Mouse (Mus musculus) E14TG2a.4 (cell line): ENCODE measurements around the gene Rfx1.

Experiments
- H3K27me3 ChIP-seq: 2 replicates; pipeline ENCODE4 v1.6.1; 2014; ENCODE audit warnings: low read length, control low read depth; ENCODE audit not compliant: insufficient read depth
- H3K36me3 ChIP-seq: 2 replicates; pipeline ENCODE4 v1.6.1; 2014; ENCODE audit warnings: low read length, control low read depth; ENCODE audit not compliant: insufficient read depth
- H3K4me1 ChIP-seq: replicated peaks from 2 replicates; pipeline ENCODE4 v1.6.1; 2014; ENCODE audit warnings: low read depth, low read length, control low read depth
- H3K4me3 ChIP-seq: replicated peaks from 2 replicates; pipeline ENCODE4 v1.5.1; 2014; ENCODE audit warnings: mild to moderate bottlenecking, low read length
- H3K9me3 ChIP-seq: 2 replicates; pipeline ENCODE4 v1.6.1; 2014; ENCODE audit warnings: low read length, control low read depth
- CTCF ChIP-seq: conservative IDR thresholded peaks from 2 replicates; pipeline ENCODE4 v1.5.1; 2014; ENCODE audit warnings: low read length
- NANOG ChIP-seq: IDR thresholded peaks from 2 replicates; pipeline ENCODE4 v1.6.1; 2014; ENCODE audit warnings: borderline replicate concordance, low read length, mixed read lengths
- POU5F1 ChIP-seq: IDR thresholded peaks from 2 replicates; pipeline ENCODE4 v1.6.1; 2014; ENCODE audit warnings: low read length, borderline replicate concordance

Rfx1 gene

DNA sequence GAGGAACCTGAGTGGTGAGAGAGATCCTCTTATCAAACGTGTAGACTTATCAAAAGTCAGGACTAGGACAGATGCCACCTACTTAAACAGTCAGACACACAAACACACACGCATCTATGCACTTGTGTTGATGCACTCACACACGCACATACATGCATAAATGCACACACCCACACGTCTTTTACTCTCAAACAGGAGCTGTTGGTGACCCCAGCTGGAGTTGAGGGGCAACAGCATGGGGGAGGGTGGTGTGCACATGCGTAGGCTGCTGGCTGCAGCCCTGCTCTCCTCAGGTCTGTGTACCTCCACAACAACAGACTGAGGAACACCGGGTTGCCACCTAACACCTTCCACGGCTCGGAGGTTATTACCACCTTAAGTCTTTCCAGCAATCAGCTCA lies 61.6 kb downstream of the Rfx1 start:
- 0 out of 2 replicates have a peak overlapping the region, but pooled peaks have one; percentile 64 for H3K4me3 ChIP-seq
- H3K36me3 ChIP-seq: peaks cover 14% of the 10 kb centered on the region
- peaks cover 65% of the 10 kb centered on the region for H3K4me1 ChIP-seq
- TF ChIP-seq CTCF: no peak
- no peak for TF ChIP-seq POU5F1
- no peak for TF ChIP-seq NANOG
- peaks cover 29% of the 10 kb centered on the region for H3K27me3 ChIP-seq
- H3K9me3 ChIP-seq: no peaks in the 10 kb centered on the region

DNA sequence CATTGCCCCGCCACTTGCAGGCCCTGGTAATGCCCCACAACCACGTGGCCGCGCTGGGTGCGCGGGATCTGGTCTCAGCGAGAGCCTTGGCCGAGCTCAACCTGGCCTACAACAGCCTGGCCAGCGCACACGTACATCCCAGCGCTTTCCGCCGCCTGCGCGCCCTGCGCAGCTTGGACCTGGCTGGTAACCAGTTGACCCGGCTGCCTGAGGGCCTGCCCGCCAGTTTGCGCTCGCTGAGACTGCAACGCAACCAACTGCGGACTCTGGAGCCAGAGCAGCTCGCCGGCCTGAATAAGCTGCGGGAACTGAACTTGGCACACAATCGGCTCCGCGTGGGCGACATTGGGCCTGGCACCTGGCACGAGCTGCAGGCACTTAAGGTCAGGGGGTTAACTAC lies 64.2 kb downstream of the Rfx1 start:
- peaks cover 73% of the 10 kb centered on the region for H3K4me1 ChIP-seq
- peak overlapping the region; percentile 77 for H3K4me3 ChIP-seq
- H3K36me3 ChIP-seq: peaks cover 40% of the 10 kb centered on the region
- H3K27me3 ChIP-seq: peaks cover 21% of the 10 kb centered on the region
- no peak for TF ChIP-seq NANOG
- TF ChIP-seq CTCF: no peak
- H3K9me3 ChIP-seq: no peaks in the 10 kb centered on the region

DNA sequence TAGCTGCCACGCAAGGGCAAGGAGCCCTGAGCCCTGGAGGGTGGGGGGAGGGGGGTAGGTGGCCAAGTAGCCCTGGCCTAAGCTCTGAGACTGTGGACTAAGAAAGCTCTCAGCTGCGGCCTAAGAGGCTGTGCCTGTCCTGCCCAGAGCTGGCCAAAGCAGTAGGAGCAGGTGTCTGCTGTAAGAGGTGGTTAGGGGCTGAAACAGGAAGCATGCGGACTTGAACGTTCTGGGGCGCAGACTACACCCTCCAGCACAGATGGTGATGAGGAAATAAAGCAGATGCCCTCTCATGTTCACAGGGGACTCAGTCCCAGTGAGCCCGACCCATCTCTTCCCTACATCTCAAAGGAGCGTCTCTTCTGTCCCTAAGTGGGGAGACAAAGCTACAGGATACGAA lies 65.6 kb downstream of the Rfx1 start:
- Histone ChIP-seq H3K4me3 (no peak overlapping the region; the same call in 1 of the 2 replicates), H3K27me3 (peaks cover 21% of the 10 kb centered on the region), H3K9me3 (no peaks in the 10 kb centered on the region), H3K36me3 (peaks cover 54% of the 10 kb centered on the region), H3K4me1 (peaks cover 58% of the 10 kb centered on the region)
- no peak for TF ChIP-seq POU5F1
- no peak for TF ChIP-seq NANOG
- no peak for TF ChIP-seq CTCF

DNA sequence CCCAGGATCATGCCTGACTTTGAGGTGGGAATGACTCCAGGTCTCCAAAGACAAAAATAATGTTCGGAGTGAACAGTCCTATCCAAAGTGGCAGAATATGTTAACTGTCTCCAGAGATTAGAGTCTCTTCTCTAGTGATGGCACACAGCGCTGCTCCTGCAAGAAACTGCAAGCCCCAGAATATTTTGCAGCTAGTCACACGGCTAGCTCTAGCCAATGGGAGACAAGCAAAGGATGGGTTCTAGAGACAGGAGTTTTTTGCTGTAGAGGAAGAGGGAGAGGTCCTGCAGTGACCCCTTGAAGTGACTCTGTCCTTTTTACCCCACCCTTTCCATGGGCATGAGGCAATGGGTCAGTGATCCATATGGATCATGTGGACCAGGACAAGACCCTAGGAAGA lies 71.2 kb downstream of the Rfx1 start:
- Histone ChIP-seq H3K4me1 (peaks cover 23% of the 10 kb centered on the region), H3K9me3 (no peaks in the 10 kb centered on the region), H3K27me3 (no peaks in the 10 kb centered on the region), H3K36me3 (peaks cover 97% of the 10 kb centered on the region), H3K4me3 (no peak overlapping the region)
- TF ChIP-seq POU5F1 (no peak), NANOG (no peak), CTCF (no peak)

DNA sequence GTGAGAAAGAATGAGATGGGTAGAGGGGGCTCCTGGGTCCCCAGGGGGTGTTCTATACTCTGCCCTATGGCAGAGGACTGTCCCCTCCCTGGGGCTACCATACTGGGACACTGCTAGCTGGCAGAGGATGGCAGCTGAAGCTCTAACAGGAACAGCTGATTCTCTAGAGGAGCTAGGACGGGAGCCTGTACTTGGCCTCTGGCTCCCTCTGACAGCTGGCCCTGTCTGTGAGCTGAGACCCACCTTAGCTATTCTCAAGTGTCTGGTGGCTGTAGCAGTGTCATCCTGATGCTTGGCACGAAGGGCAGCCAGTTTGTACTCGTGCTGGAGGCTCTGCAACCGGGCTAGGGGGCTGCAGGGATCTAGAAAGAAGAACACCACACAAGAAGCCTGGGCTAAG lies 74.2 kb downstream of the Rfx1 start:
- peaks cover 95% of the 10 kb centered on the region for H3K36me3 ChIP-seq
- H3K4me1 ChIP-seq: peaks cover 21% of the 10 kb centered on the region
- no peaks in the 10 kb centered on the region for H3K9me3 ChIP-seq
- TF ChIP-seq POU5F1 (no peak), CTCF (no peak), NANOG (no peak)
- H3K27me3 ChIP-seq: no peaks in the 10 kb centered on the region
- H3K4me3 ChIP-seq: no peak overlapping the region

DNA sequence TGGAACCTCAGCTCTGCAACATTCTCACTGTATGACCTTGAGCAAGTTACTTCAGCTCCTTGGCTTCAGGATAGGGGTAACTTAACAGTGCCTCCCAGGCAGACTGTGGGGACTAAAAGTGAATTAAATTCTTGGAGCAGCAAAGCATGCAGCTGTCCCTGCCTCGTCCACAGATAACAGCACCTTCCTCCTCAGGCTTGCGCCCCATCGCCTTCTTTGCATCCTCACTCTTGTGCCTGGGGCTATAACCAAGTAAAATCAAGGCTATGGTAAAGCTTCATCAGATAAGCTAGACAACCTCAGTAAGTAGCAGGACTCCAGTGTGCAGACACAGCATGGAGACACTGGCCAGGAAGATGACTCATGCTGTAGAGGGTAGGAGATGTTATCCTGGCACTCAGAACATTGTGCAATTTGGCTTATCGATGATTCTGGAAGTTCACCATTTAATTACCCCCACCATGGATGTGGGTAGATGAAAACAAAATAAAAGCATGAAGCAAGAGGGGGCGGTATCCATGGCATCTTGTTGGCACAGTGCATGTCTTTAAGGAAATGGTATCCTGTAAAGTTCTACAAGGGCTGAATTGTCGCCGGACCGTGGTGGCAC lies 78.1 kb downstream of the Rfx1 start:
- peaks cover 50% of the 10 kb centered on the region for H3K4me1 ChIP-seq
- no peaks in the 10 kb centered on the region for H3K27me3 ChIP-seq
- peaks cover 61% of the 10 kb centered on the region for H3K36me3 ChIP-seq
- H3K9me3 ChIP-seq: no peaks in the 10 kb centered on the region
- TF ChIP-seq POU5F1 (no peak), NANOG (no peak), CTCF (no peak)
- no peak overlapping the region for H3K4me3 ChIP-seq
